Mouse (Mus musculus): ENCODE results near the gene Bmpr1b. TPM values are rescaled to one million over a fixed set of nuclear protein-coding genes. Genes with fewer than 3 reads are reported as not detected.

Bmpr1b gene
- polyA plus RNA-seq, 1 experiment = 0.34 TPM

DNA sequence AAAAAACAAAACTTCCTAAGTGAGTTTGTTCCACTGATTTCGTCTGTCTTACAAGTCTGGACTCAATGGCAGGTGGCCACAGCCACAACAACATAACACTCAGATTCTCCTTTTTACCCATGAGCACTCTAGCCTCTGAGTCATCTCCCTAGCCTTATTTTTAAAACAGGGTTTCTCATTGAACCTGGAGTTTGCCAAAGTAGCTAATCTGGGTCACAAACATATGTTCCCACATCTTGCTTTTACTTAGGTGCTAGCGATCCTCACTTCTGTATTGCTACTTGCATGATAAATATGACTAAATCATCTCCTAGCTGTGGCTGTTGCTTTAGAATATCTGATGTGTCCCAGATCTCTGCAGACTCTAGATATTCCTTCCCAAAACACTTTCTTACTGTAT, 260.1 kb downstream of the Bmpr1b start:
- H3ac ChIP-seq (ENCODE audit: control insufficient read depth, insufficient read length, low read depth) = no peak overlapping the region
- H3K36me3 ChIP-seq (ENCODE audit: control insufficient read depth, insufficient read depth) = no peaks in the 10 kb centered on the region
- no peak overlapping the region for H3K4me3 ChIP-seq (ENCODE audit: insufficient read depth, poor library complexity, severe bottlenecking)
- H3K79me3 ChIP-seq (ENCODE audit: low read depth) = no peaks in the 10 kb centered on the region
- TF ChIP-seq CEBPB (IDR thresholded peaks at IDR 0.05; ENCODE audit: low read depth) (no peak), MAX (IDR thresholded peaks at IDR 0.05) (no peak), FOSL1 (IDR thresholded peaks at IDR 0.05; ENCODE audit: insufficient read depth, low read length, poor library complexity, severe bottlenecking) (no peak), MYOD1 (IDR thresholded peaks at IDR 0.05; ENCODE audit: control insufficient read depth, insufficient read length, low read depth) (no peak), MYOG (IDR thresholded peaks at IDR 0.05; ENCODE audit: control insufficient read depth, extremely low read depth, insufficient read length) (no peak), USF1 (IDR thresholded peaks at IDR 0.05; ENCODE audit: low read depth) (no peak), CTCF (IDR thresholded peaks at IDR 0.05; ENCODE audit: control insufficient read depth, insufficient read depth, insufficient read length) (no peak)
- no peaks in the 10 kb centered on the region for H3K79me2 ChIP-seq (ENCODE audit: control insufficient read depth, insufficient read depth)
- H3K27me3 ChIP-seq (ENCODE audit: control insufficient read depth, insufficient read depth, insufficient read length) = no peaks in the 10 kb centered on the region

DNA sequence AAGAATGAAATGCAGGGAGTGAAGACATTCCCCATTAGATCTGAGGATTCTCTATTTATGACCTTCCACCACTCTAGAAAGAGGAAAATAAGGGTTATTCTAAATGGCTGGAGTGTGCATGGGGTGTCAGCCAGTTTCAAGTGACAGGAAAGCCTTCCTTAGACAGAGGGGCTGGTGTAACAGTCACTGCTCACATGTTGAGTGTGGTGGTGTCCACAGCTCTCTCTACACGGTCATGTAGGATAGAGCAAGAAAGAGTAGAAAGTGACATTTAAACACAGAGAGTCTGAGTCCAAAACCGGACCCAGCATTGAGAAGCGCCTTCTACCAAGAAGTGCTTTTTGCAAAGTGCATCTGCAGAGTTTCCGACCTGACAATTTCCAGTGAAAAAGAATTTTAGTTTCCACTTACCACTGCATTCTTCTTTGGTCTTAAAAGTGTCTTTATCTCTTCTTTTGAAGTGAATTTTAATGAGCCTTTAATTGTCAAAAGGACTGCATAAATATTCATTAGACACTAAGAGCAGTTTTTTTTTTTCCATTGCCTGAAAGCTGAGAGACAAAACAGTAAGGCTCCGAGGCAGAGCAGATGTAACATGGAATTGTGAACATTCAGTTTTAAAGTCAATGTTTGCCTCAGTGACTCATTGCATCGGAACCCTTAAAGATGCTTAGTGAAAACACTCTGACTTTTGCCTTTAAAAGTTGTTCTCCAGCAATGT, 263.2 kb downstream of the Bmpr1b start:
- no peaks in the 10 kb centered on the region for H3K79me3 ChIP-seq (ENCODE audit: low read depth)
- no peak for TF ChIP-seq FOSL1 (IDR thresholded peaks at IDR 0.05; ENCODE audit: insufficient read depth, low read length, poor library complexity, severe bottlenecking)
- TF ChIP-seq MYOG (IDR thresholded peaks at IDR 0.05; ENCODE audit: control insufficient read depth, extremely low read depth, insufficient read length) = no peak
- no peak for TF ChIP-seq CEBPB (IDR thresholded peaks at IDR 0.05; ENCODE audit: low read depth)
- no peak for TF ChIP-seq USF1 (IDR thresholded peaks at IDR 0.05; ENCODE audit: low read depth)

DNA sequence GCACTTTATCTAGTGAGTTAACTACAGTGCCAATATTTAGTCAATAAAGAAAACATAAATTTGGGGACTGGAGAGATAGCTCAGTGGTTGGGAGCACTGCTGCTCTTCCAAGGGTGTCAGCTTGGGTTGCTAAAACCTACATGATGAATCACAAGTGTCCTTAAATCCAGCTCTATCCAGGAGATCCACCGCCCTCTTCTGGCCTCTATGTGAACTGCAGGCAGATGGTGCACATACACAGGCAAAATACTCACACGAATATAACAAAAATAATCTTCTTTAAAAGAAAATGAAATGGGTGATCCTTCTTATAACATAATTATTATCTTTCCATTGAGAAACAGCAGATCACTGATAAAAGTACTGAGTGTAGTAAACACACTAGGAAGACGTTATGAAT, 268.9 kb downstream of the Bmpr1b start:
- no peak overlapping the region for H3ac ChIP-seq (ENCODE audit: control insufficient read depth, insufficient read length, low read depth)
- no peaks in the 10 kb centered on the region for H3K79me2 ChIP-seq (ENCODE audit: control insufficient read depth, insufficient read depth)
- H3K4me3 ChIP-seq (ENCODE audit: insufficient read depth, poor library complexity, severe bottlenecking) = no peak overlapping the region
- H3K79me3 ChIP-seq (ENCODE audit: low read depth) = no peaks in the 10 kb centered on the region
- TF ChIP-seq USF1 (IDR thresholded peaks at IDR 0.05; ENCODE audit: low read depth) (no peak), MYOG (IDR thresholded peaks at IDR 0.05; ENCODE audit: control insufficient read depth, extremely low read depth, insufficient read length) (no peak), MYOD1 (IDR thresholded peaks at IDR 0.05; ENCODE audit: control insufficient read depth, insufficient read length, low read depth) (no peak), CTCF (IDR thresholded peaks at IDR 0.05; ENCODE audit: control insufficient read depth, insufficient read depth, insufficient read length) (no peak), MAX (IDR thresholded peaks at IDR 0.05) (no peak)
- H3K27me3 ChIP-seq (ENCODE audit: control insufficient read depth, insufficient read depth, insufficient read length) = no peaks in the 10 kb centered on the region
- no peaks in the 10 kb centered on the region for H3K36me3 ChIP-seq (ENCODE audit: control insufficient read depth, insufficient read depth)

More for the DNA sequence above, 263.2 kb downstream of the Bmpr1b start:
- Histone ChIP-seq H3K79me2 (ENCODE audit: control insufficient read depth, insufficient read depth) (no peaks in the 10 kb centered on the region), H3K27me3 (ENCODE audit: control insufficient read depth, insufficient read depth, insufficient read length) (no peaks in the 10 kb centered on the region), H3ac (ENCODE audit: control insufficient read depth, insufficient read length, low read depth) (no peak overlapping the region), H3K36me3 (ENCODE audit: control insufficient read depth, insufficient read depth) (no peaks in the 10 kb centered on the region), H3K4me3 (ENCODE audit: insufficient read depth, poor library complexity, severe bottlenecking) (no peak overlapping the region)

DNA sequence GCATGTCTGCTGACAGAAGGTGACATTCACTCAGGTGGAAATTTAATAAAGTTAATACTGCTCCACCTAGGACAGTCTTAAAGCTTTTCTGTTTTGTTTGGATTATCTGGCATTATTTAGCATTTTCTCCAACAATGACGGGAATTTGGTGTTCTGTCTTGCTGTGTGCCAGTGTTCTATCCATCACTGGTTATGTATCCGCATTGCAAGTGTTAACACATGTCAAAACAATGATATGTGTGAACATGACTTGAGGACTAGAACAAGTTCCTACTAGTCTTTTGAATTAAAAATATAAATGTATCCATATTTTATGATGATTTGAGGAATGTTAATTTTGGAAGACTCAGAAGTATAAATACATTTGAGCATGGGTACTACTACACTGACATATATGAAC, 269.7 kb downstream of the Bmpr1b start:
- H3K79me2 ChIP-seq (ENCODE audit: control insufficient read depth, insufficient read depth) = no peaks in the 10 kb centered on the region
- H3ac ChIP-seq (ENCODE audit: control insufficient read depth, insufficient read length, low read depth) = no peak overlapping the region
- H3K4me3 ChIP-seq (ENCODE audit: insufficient read depth, poor library complexity, severe bottlenecking) = no peak overlapping the region
- H3K36me3 ChIP-seq (ENCODE audit: control insufficient read depth, insufficient read depth) = no peaks in the 10 kb centered on the region
- no peaks in the 10 kb centered on the region for H3K79me3 ChIP-seq (ENCODE audit: low read depth)
- TF ChIP-seq USF1 (IDR thresholded peaks at IDR 0.05; ENCODE audit: low read depth) = no peak
- TF ChIP-seq MYOG (IDR thresholded peaks at IDR 0.05; ENCODE audit: control insufficient read depth, extremely low read depth, insufficient read length) = no peak
- TF ChIP-seq MYOD1 (IDR thresholded peaks at IDR 0.05; ENCODE audit: control insufficient read depth, insufficient read length, low read depth) = no peak
- no peak for TF ChIP-seq FOSL1 (IDR thresholded peaks at IDR 0.05; ENCODE audit: insufficient read depth, low read length, poor library complexity, severe bottlenecking)
- no peak for TF ChIP-seq CEBPB (IDR thresholded peaks at IDR 0.05; ENCODE audit: low read depth)
- no peak for TF ChIP-seq MAX (IDR thresholded peaks at IDR 0.05)
- TF ChIP-seq CTCF (IDR thresholded peaks at IDR 0.05; ENCODE audit: control insufficient read depth, insufficient read depth, insufficient read length) = no peak
- no peaks in the 10 kb centered on the region for H3K27me3 ChIP-seq (ENCODE audit: control insufficient read depth, insufficient read depth, insufficient read length)

DNA sequence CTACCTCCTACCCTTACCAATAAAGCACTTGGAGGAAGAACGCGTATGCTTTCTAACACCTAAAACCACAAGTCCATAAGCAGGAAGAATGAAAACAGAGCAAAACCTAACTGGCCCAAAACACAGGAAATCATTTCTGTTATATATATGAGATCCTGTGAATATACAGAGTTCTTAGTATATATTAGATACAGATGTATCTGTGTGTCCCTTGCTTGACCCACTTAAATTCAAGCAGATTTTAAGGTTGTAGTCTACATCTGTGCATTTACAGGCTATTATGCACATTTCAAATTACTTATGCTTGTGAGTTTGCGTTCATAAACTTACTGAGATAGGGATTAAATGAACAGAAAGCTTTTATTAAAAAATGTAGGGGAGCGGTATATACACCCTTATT, 271.5 kb downstream of the Bmpr1b start:
- Histone ChIP-seq H3K27me3 (ENCODE audit: control insufficient read depth, insufficient read depth, insufficient read length) (no peaks in the 10 kb centered on the region), H3K4me3 (ENCODE audit: insufficient read depth, poor library complexity, severe bottlenecking) (no peak overlapping the region), H3ac (ENCODE audit: control insufficient read depth, insufficient read length, low read depth) (no peak overlapping the region), H3K79me2 (ENCODE audit: control insufficient read depth, insufficient read depth) (no peaks in the 10 kb centered on the region), H3K36me3 (ENCODE audit: control insufficient read depth, insufficient read depth) (no peaks in the 10 kb centered on the region), H3K79me3 (ENCODE audit: low read depth) (no peaks in the 10 kb centered on the region)
- TF ChIP-seq CTCF (IDR thresholded peaks at IDR 0.05; ENCODE audit: control insufficient read depth, insufficient read depth, insufficient read length) = no peak
- no peak for TF ChIP-seq FOSL1 (IDR thresholded peaks at IDR 0.05; ENCODE audit: insufficient read depth, low read length, poor library complexity, severe bottlenecking)
- TF ChIP-seq MYOG (IDR thresholded peaks at IDR 0.05; ENCODE audit: control insufficient read depth, extremely low read depth, insufficient read length) = no peak
- TF ChIP-seq MAX (IDR thresholded peaks at IDR 0.05) = no peak
- no peak for TF ChIP-seq USF1 (IDR thresholded peaks at IDR 0.05; ENCODE audit: low read depth)
- no peak for TF ChIP-seq CEBPB (IDR thresholded peaks at IDR 0.05; ENCODE audit: low read depth)
- TF ChIP-seq MYOD1 (IDR thresholded peaks at IDR 0.05; ENCODE audit: control insufficient read depth, insufficient read length, low read depth) = no peak

All from C2C12 (cell line).